Mouse (Mus musculus) stomach, embryonic 14.5 days (tissue): ENCODE data around the gene Xlr3c. TPM values are rescaled to one million over a fixed set of nuclear protein-coding genes. Genes with fewer than 3 reads are reported as not detected.
A peak's percentile ranks its signal among the peaks of the same experiment; 100 is the strongest.
"Not testable (repeated sequence)": the region's sequence is repeated elsewhere in the genome, so short reads cannot be mapped to it uniquely, and the experiment has no call there.

Experiments
- ATAC-seq: fragments of 200-750 bp; cut with Nextera tagmentation; 2 replicates; pipeline ENCODE4 v1.8.0; 2017; ENCODE audit warnings: low read depth, moderate TSS enrichment; ENCODE audit not compliant: insufficient number of reproducible peaks, insufficient read depth, low FRiP score
- H3K27ac ChIP-seq: fragments of 300-500 bp; sonication (generic); 2 replicates; pipeline ENCODE4 v1.5.1; 2014; ENCODE audit warnings: mild to moderate bottlenecking, low read length, moderate library complexity, mixed read lengths
- H3K27me3 ChIP-seq: fragments of 300-500 bp; sonication (generic); 2 replicates; pipeline ENCODE4 v1.6.1; 2014; ENCODE audit warnings: low read length, control low read depth, mixed read lengths; ENCODE audit not compliant: control insufficient read depth, insufficient read depth
- H3K36me3 ChIP-seq: fragments of 300-500 bp; sonication (generic); 2 replicates; pipeline ENCODE4 v1.6.1; 2014; ENCODE audit warnings: mild to moderate bottlenecking, control low read depth, low read length, moderate library complexity, mixed read lengths; ENCODE audit not compliant: control insufficient read depth, insufficient read depth
- H3K4me1 ChIP-seq: fragments of 300-500 bp; sonication (generic); 2 replicates; pipeline ENCODE4 v1.6.1; 2014; ENCODE audit warnings: low read length, control low read depth, mixed read lengths; ENCODE audit not compliant: control insufficient read depth, insufficient read depth
- H3K4me2 ChIP-seq: fragments of 300-500 bp; sonication (generic); replicated peaks from 2 replicates; pipeline ENCODE4 v1.6.1; 2014; ENCODE audit warnings: low read depth, low read length, control low read depth
- H3K4me3 ChIP-seq: fragments of 300-500 bp; sonication (generic); 2 replicates; pipeline ENCODE4 v1.5.1; 2014; ENCODE audit warnings: low read depth, low read length, control low read depth
- H3K9ac ChIP-seq: fragments of 300-500 bp; sonication (generic); replicated peaks from 2 replicates; pipeline ENCODE4 v1.6.1; 2014; ENCODE audit warnings: low read depth, mild to moderate bottlenecking, control low read depth, low read length, moderate library complexity, mixed read lengths
- H3K9me3 ChIP-seq: fragments of 300-500 bp; sonication (generic); 2 replicates; pipeline ENCODE4 v1.6.1; 2016; ENCODE audit warnings: low read depth, low read length, control low read depth; ENCODE audit not compliant: control insufficient read depth
- WGBS: fragments of 180-500 bp; shearing (Covaris S2); extraction: QIAGEN DNeasy Blood & Tissue Kit; methylation state at CpG from one replicate; pipeline ENCODE4 v1.1.7; 2014; 5-methylcytosine and 5-hydroxymethylcytosine counted together
- polyA plus RNA-seq: library from polyadenylated mRNA; unstranded; fragments of >200 nt; fragmentation: Nextera tagmentation; extraction: Ambion mirVana; gene quantifications from 2 replicates; pipeline ENCODE4 v1.2.1, GENCODE M21; 2014

The Xlr3c gene
- not detected in 2 replicates for polyA plus RNA-seq

- not testable (repeated sequence) for H3K4me2 ChIP-seq, H3K4me1 ChIP-seq, H3K4me3 ChIP-seq, ATAC-seq, H3K9ac ChIP-seq, H3K27ac ChIP-seq, H3K27me3 ChIP-seq, H3K36me3 ChIP-seq, H3K9me3 ChIP-seq
- 85% methylated on average over 14 of the region's 14 CpGs for WGBS
These were observed at the start of gene Xlr3c for GRCm38 (mm10) chrX:73265270-73265669. Xlr3c (minus strand) TSS chrX:73265390.

- Histone ChIP-seq H3K36me3 (no peaks in the 10 kb centered on the region), H3K27me3 (no peaks in the 10 kb centered on the region), H3K9ac (no peak overlapping the region), H3K4me3 (no peak overlapping the region), H3K9me3 (no peaks in the 10 kb centered on the region), H3K4me2 (no peak overlapping the region), H3K4me1 (no peaks in the 10 kb centered on the region), H3K27ac (no peak overlapping the region)
- WGBS = 38% methylated on average over 3 of the region's 3 CpGs
- no peak for ATAC-seq
These were observed 47.3 kb upstream of the Xlr3c start for GRCm38 (mm10) chrX:73312522-73312921.

- WGBS = 64% methylated on average over 7 of the region's 10 CpGs
- not testable (repeated sequence) for H3K27ac ChIP-seq, H3K27me3 ChIP-seq, ATAC-seq, H3K4me2 ChIP-seq, H3K36me3 ChIP-seq, H3K4me1 ChIP-seq, H3K9me3 ChIP-seq, H3K9ac ChIP-seq, H3K4me3 ChIP-seq
These were observed 30.6 kb upstream of the Xlr3c start for GRCm38 (mm10) chrX:73295745-73296144.

GRCm38 (mm10) chrX:73292876-73293275 lies 27.7 kb upstream of the Xlr3c start, which contains the start of the genes Xlr5a and Xlr5c:
Xlr5a (minus strand) TSS chrX:73292976.
Xlr5c (minus strand) TSS chrX:73292976.
- 92% methylated on average over 15 of the region's 17 CpGs for WGBS
- not testable (repeated sequence) for H3K27me3 ChIP-seq, ATAC-seq, H3K4me2 ChIP-seq, H3K36me3 ChIP-seq, H3K4me3 ChIP-seq, H3K9me3 ChIP-seq, H3K9ac ChIP-seq, H3K4me1 ChIP-seq, H3K27ac ChIP-seq

- H3K36me3 ChIP-seq, H3K9me3 ChIP-seq, H3K27me3 ChIP-seq, H3K4me1 ChIP-seq, H3K4me3 ChIP-seq, H3K9ac ChIP-seq, H3K27ac ChIP-seq, ATAC-seq, H3K4me2 ChIP-seq: not testable (repeated sequence)
- 96% methylated on average over 1 of the region's 2 CpGs for WGBS
These were observed 2.8 kb downstream of the Xlr3c start for GRCm38 (mm10) chrX:73262428-73262827.

GRCm38 (mm10) chrX:73242821-73243325 lies 22.3 kb downstream of the Xlr3c start, which contains the start of gene Xlr4c:
Xlr4c (minus strand) TSS chrX:73243130.
- not testable (repeated sequence) for H3K9ac ChIP-seq, H3K9me3 ChIP-seq, H3K36me3 ChIP-seq, H3K27me3 ChIP-seq, ATAC-seq, H3K4me1 ChIP-seq, H3K4me3 ChIP-seq, H3K4me2 ChIP-seq, H3K27ac ChIP-seq
- WGBS = 74% methylated on average over 9 of the region's 14 CpGs

- no peak overlapping the region for H3K27ac ChIP-seq
- H3K9ac ChIP-seq = 0 out of 2 replicates have a peak overlapping the region, but pooled peaks have one; percentile 45
- H3K9me3 ChIP-seq = no peaks in the 10 kb centered on the region
- peak overlapping the region; percentile 50 for H3K4me3 ChIP-seq
- H3K27me3 ChIP-seq = no peaks in the 10 kb centered on the region
- peak overlapping the region; percentile 67 for H3K4me2 ChIP-seq
- no peaks in the 10 kb centered on the region for H3K4me1 ChIP-seq
- ATAC-seq = no peak
- WGBS = 39% methylated on average over 3 of the region's 3 CpGs
- no peaks in the 10 kb centered on the region for H3K36me3 ChIP-seq
These were observed 35.9 kb downstream of the Xlr3c start for GRCm38 (mm10) chrX:73229288-73229687.

- Histone ChIP-seq H3K36me3 (no peaks in the 10 kb centered on the region), H3K27ac (peak overlapping the region; percentile 82), H3K4me1 (no peaks in the 10 kb centered on the region), H3K4me2 (peak overlapping the region; percentile 67), H3K9me3 (no peaks in the 10 kb centered on the region), H3K4me3 (peak overlapping the region; percentile 50), H3K9ac (peak overlapping the region; percentile 45), H3K27me3 (no peaks in the 10 kb centered on the region)
- peak; percentile 47 for ATAC-seq
- WGBS = 21% methylated on average over 48 of the region's 51 CpGs
These were observed 36.5 kb downstream of the Xlr3c start for GRCm38 (mm10) chrX:73228606-73229214.
